Mouse (Mus musculus): ENCODE results near the gene Adgrb3. TPM values are rescaled to one million over a fixed set of nuclear protein-coding genes. Genes with fewer than 3 reads are reported as not detected.

Adgrb3 gene
- total and polyA plus RNA-seq, 2 experiments from 2014 or later = 0.07 to 2.9 TPM

- WGBS = 61% methylated on average over 2 of the region's 2 CpGs
- no peak overlapping the region for H3K4me3 ChIP-seq (ENCODE audit: low read depth, low read length)
- H3K4me2 ChIP-seq (ENCODE audit: low read depth, low read length) = no peak overlapping the region
- no peaks in the 10 kb centered on the region for H3K4me1 ChIP-seq (ENCODE audit: control insufficient read depth, insufficient read depth)
- TF ChIP-seq EP300 (IDR thresholded peaks at IDR 0.05; ENCODE audit: low read depth) = no peak
- no peak for TF ChIP-seq CTCF (IDR thresholded peaks at IDR 0.05; ENCODE audit: low read depth)
- ATAC-seq (ENCODE audit: insufficient read depth, low read depth) = no peak
- H3K36me3 ChIP-seq (replicated peaks; ENCODE audit: control insufficient read depth, insufficient read depth, low read length) = no peaks in the 10 kb centered on the region
- DNase-seq (ENCODE audit: low spot score) = no peak
- H3K9me3 ChIP-seq (replicated peaks; ENCODE audit: control insufficient read depth, low read length) = no peaks in the 10 kb centered on the region
- H3K27me3 ChIP-seq (ENCODE audit: control insufficient read depth, insufficient read depth, low read length) = no peaks in the 10 kb centered on the region
- H3K27ac ChIP-seq (ENCODE audit: low read depth) = no peak overlapping the region
- no peak overlapping the region for H3K9ac ChIP-seq (replicated peaks; ENCODE audit: low read depth, low read length)
These were observed 517.2 kb downstream of the Adgrb3 start for GRCm38 (mm10) chr1:25312344-25312743.

GRCm38 (mm10) chr1:25310066-25310465, 519.4 kb downstream of the Adgrb3 start:
- TF ChIP-seq EP300 (IDR thresholded peaks at IDR 0.05; ENCODE audit: low read depth) = no peak
- TF ChIP-seq CTCF (IDR thresholded peaks at IDR 0.05; ENCODE audit: low read depth) = no peak
- H3K9ac ChIP-seq (replicated peaks; ENCODE audit: low read depth, low read length) = no peak overlapping the region
- WGBS = 37% methylated on average over 2 of the region's 2 CpGs
- no peaks in the 10 kb centered on the region for H3K36me3 ChIP-seq (replicated peaks; ENCODE audit: control insufficient read depth, insufficient read depth, low read length)
- H3K9me3 ChIP-seq (replicated peaks; ENCODE audit: control insufficient read depth, low read length) = no peaks in the 10 kb centered on the region
- no peak overlapping the region for H3K4me2 ChIP-seq (ENCODE audit: low read depth, low read length)
- H3K27ac ChIP-seq (ENCODE audit: low read depth) = no peak overlapping the region
- DNase-seq (ENCODE audit: low spot score) (no peak), ATAC-seq (ENCODE audit: insufficient read depth, low read depth) (no peak)
- H3K4me1 ChIP-seq (ENCODE audit: control insufficient read depth, insufficient read depth) = no peaks in the 10 kb centered on the region
- no peak overlapping the region for H3K4me3 ChIP-seq (ENCODE audit: low read depth, low read length)
- H3K27me3 ChIP-seq (ENCODE audit: control insufficient read depth, insufficient read depth, low read length) = no peaks in the 10 kb centered on the region

- ATAC-seq (ENCODE audit: insufficient read depth, low read depth) (no peak), DNase-seq (ENCODE audit: low spot score) (no peak)
- H3K27me3 ChIP-seq (ENCODE audit: control insufficient read depth, insufficient read depth, low read length) = no peaks in the 10 kb centered on the region
- no peak overlapping the region for H3K9ac ChIP-seq (replicated peaks; ENCODE audit: low read depth, low read length)
- no peaks in the 10 kb centered on the region for H3K4me1 ChIP-seq (ENCODE audit: control insufficient read depth, insufficient read depth)
- no peaks in the 10 kb centered on the region for H3K36me3 ChIP-seq (replicated peaks; ENCODE audit: control insufficient read depth, insufficient read depth, low read length)
- no peaks in the 10 kb centered on the region for H3K9me3 ChIP-seq (replicated peaks; ENCODE audit: control insufficient read depth, low read length)
- no peak overlapping the region for H3K4me3 ChIP-seq (ENCODE audit: low read depth, low read length)
- WGBS = 62% methylated on average over 8 of the region's 8 CpGs
- TF ChIP-seq CTCF (IDR thresholded peaks at IDR 0.05; ENCODE audit: low read depth) = no peak
- no peak for TF ChIP-seq EP300 (IDR thresholded peaks at IDR 0.05; ENCODE audit: low read depth)
- H3K27ac ChIP-seq (ENCODE audit: low read depth) = no peak overlapping the region
- no peak overlapping the region for H3K4me2 ChIP-seq (ENCODE audit: low read depth, low read length)
These were observed 548.0 kb downstream of the Adgrb3 start for GRCm38 (mm10) chr1:25281471-25281870.

- no peak for DNase-seq (ENCODE audit: low spot score)
- Histone ChIP-seq H3K36me3 (replicated peaks; ENCODE audit: control insufficient read depth, insufficient read depth, low read length) (no peaks in the 10 kb centered on the region), H3K4me3 (ENCODE audit: low read depth, low read length) (no peak overlapping the region), H3K9ac (replicated peaks; ENCODE audit: low read depth, low read length) (no peak overlapping the region), H3K9me3 (replicated peaks; ENCODE audit: control insufficient read depth, low read length) (no peaks in the 10 kb centered on the region), H3K27me3 (ENCODE audit: control insufficient read depth, insufficient read depth, low read length) (no peaks in the 10 kb centered on the region), H3K4me1 (ENCODE audit: control insufficient read depth, insufficient read depth) (no peaks in the 10 kb centered on the region), H3K4me2 (ENCODE audit: low read depth, low read length) (no peak overlapping the region), H3K27ac (ENCODE audit: low read depth) (no peak overlapping the region)
- no peak for ATAC-seq (ENCODE audit: insufficient read depth, low read depth)
- TF ChIP-seq EP300 (IDR thresholded peaks at IDR 0.05; ENCODE audit: low read depth) (no peak), CTCF (IDR thresholded peaks at IDR 0.05; ENCODE audit: low read depth) (no peak)
These were observed 578.9 kb downstream of the Adgrb3 start for GRCm38 (mm10) chr1:25250562-25250961.

- H3K4me1 ChIP-seq (ENCODE audit: control insufficient read depth, insufficient read depth) = no peaks in the 10 kb centered on the region
- no peak overlapping the region for H3K4me3 ChIP-seq (ENCODE audit: low read depth, low read length)
- H3K4me2 ChIP-seq (ENCODE audit: low read depth, low read length) = no peak overlapping the region
- H3K27me3 ChIP-seq (ENCODE audit: control insufficient read depth, insufficient read depth, low read length) = no peaks in the 10 kb centered on the region
- no peak for TF ChIP-seq EP300 (IDR thresholded peaks at IDR 0.05; ENCODE audit: low read depth)
- no peak for TF ChIP-seq CTCF (IDR thresholded peaks at IDR 0.05; ENCODE audit: low read depth)
- H3K9ac ChIP-seq (replicated peaks; ENCODE audit: low read depth, low read length) = no peak overlapping the region
- ATAC-seq (ENCODE audit: insufficient read depth, low read depth) (no peak), DNase-seq (ENCODE audit: low spot score) (no peak)
- 68% methylated on average over 6 of the region's 6 CpGs for WGBS
- no peaks in the 10 kb centered on the region for H3K9me3 ChIP-seq (replicated peaks; ENCODE audit: control insufficient read depth, low read length)
- H3K27ac ChIP-seq (ENCODE audit: low read depth) = no peak overlapping the region
- H3K36me3 ChIP-seq (replicated peaks; ENCODE audit: control insufficient read depth, insufficient read depth, low read length) = no peaks in the 10 kb centered on the region
These were observed 587.1 kb downstream of the Adgrb3 start for GRCm38 (mm10) chr1:25242436-25242835.

- H3K27ac ChIP-seq (ENCODE audit: low read depth) = no peak overlapping the region
- H3K4me3 ChIP-seq (ENCODE audit: low read depth, low read length) = no peak overlapping the region
- ATAC-seq (ENCODE audit: insufficient read depth, low read depth) (no peak), DNase-seq (ENCODE audit: low spot score) (no peak)
- H3K36me3 ChIP-seq (replicated peaks; ENCODE audit: control insufficient read depth, insufficient read depth, low read length) = no peaks in the 10 kb centered on the region
- H3K9me3 ChIP-seq (replicated peaks; ENCODE audit: control insufficient read depth, low read length) = no peaks in the 10 kb centered on the region
- no peak for TF ChIP-seq CTCF (IDR thresholded peaks at IDR 0.05; ENCODE audit: low read depth)
- H3K4me1 ChIP-seq (ENCODE audit: control insufficient read depth, insufficient read depth) = no peaks in the 10 kb centered on the region
- H3K27me3 ChIP-seq (ENCODE audit: control insufficient read depth, insufficient read depth, low read length) = no peaks in the 10 kb centered on the region
- 31% methylated on average over 7 of the region's 7 CpGs for WGBS
- no peak overlapping the region for H3K9ac ChIP-seq (replicated peaks; ENCODE audit: low read depth, low read length)
- no peak overlapping the region for H3K4me2 ChIP-seq (ENCODE audit: low read depth, low read length)
These were observed 600.2 kb downstream of the Adgrb3 start for GRCm38 (mm10) chr1:25229245-25229750.

Data from heart, postnatal 0 days (tissue).